Mouse (Mus musculus) thymus, adult 2 months (tissue): ENCODE data around the gene Adat1.

Experiments used
- CTCF ChIP-seq: fragments of 200-500 bp; IDR thresholded peaks from 2 replicates; pipeline ENCODE4 v1.5.1; 2012; ENCODE audit warnings: mild to moderate bottlenecking, control low read depth, low read length, moderate library complexity, borderline replicate concordance; ENCODE audit not compliant: control insufficient read depth, poor library complexity, insufficient read depth; ENCODE audit errors: extremely low read depth
- POLR2A ChIP-seq: fragments of 200-500 bp; IDR thresholded peaks from 2 replicates; pipeline ENCODE4 v1.6.1; 2012; ENCODE audit warnings: mild to moderate bottlenecking, low read length, control low read depth, moderate library complexity; ENCODE audit not compliant: control insufficient read depth, poor library complexity, insufficient read depth; ENCODE audit errors: extremely low read depth

- TF ChIP-seq CTCF: no peak
- TF ChIP-seq POLR2A: no peak
Observed at GRCm38 (mm10) chr8:112030663-112031062, 38.6 kb upstream of the Adat1 start.
